Mouse (Mus musculus) brown adipose tissue, adult 24 weeks (tissue): ENCODE results near the gene Ralgds. TPM values are rescaled to one million over a fixed set of nuclear protein-coding genes. Genes with fewer than 3 reads are reported as not detected.

Source experiments
- H3K27ac ChIP-seq: fragments of 200-500 bp; replicated peaks from 2 replicates; pipeline ENCODE4 v1.5.1; 2012; ENCODE audit warnings: low read depth, mild to moderate bottlenecking, low read length
- H3K4me1 ChIP-seq: fragments of 200-500 bp; 2 replicates; pipeline ENCODE4 v1.6.1; 2012; ENCODE audit warnings: low read length, mixed read lengths; ENCODE audit not compliant: control insufficient read depth, insufficient read depth, insufficient read length
- H3K4me3 ChIP-seq: fragments of 200-500 bp; 2 replicates; pipeline ENCODE4 v1.5.1; 2012; ENCODE audit warnings: low read depth, mild to moderate bottlenecking, low read length, moderate library complexity; ENCODE audit not compliant: insufficient read depth
- polyA plus RNA-seq: library from polyadenylated mRNA; stranded (reverse); fragments of >200 nt; gene quantifications from 2 replicates; pipeline ENCODE4 v1.2.4, GENCODE M21; 2012; ENCODE audit not compliant: missing spikeins, insufficient read depth, insufficient read length

Gene Ralgds
- polyA plus RNA-seq, 1 experiment = 6.1 TPM

DNA sequence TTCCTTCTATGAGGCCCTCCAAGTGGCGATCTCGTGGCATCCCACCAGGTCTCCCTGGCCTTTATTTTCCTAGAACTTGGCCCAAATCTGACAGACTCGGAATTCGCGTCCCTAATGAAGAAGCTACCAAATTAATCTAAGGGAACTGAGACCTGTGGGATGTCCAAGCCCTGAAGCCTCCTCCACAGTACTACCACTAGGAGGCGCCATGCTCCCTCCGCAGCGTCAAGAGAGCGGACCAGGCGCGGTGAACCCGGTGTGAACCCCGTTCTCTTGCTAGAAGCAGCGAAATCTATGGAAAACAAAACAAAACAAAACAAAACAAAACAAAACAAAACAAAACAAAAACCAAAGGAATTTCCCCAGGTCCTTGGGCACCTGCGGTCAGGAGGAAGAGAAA lies 79.9 kb downstream of the Ralgds start:
- Histone ChIP-seq H3K4me1 (no peaks in the 10 kb centered on the region), H3K4me3 (no peak overlapping the region), H3K27ac (no peak overlapping the region)

DNA sequence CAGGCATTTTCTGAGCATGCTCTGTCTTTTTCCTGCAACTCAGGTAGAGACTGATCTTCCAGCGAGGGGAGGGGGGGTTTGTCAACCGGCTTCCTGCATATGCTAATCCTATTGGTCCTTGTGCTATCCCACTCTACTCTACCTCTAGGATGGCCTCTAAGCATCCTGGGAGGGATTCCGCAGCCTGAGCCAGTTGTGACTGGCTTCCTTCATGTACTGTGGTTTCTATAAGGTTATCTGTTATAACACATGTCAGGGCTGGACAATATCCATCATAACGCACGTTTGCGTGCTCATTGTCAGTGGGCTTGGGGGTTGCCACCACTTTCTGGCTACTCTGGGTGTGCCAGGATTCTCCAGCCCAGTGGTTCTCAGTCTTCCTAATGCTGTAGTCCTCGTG lies 83.1 kb downstream of the Ralgds start:
- no peak overlapping the region for H3K27ac ChIP-seq
- H3K4me3 ChIP-seq = no peak overlapping the region
- H3K4me1 ChIP-seq = no peaks in the 10 kb centered on the region

DNA sequence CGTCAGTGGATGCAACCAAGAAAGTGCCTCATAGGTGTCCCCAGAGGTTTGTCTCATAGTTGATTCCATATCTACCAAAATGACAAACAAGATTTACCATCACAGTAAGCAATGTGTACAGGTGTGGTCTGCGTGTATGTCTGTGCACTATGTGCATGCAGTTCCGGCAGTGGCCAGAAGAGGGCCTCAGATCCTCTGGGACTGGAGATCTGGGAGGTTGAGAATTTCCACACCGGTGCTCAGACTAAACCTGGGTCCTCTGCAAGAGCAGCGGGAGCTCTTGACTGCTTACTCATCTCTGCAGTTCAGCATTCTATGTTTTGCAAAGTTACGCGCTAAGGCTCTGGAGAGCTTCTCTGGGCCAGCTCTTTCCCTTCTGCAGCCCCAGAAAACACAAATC lies 84.1 kb downstream of the Ralgds start:
- Histone ChIP-seq H3K27ac (no peak overlapping the region), H3K4me3 (no peak overlapping the region), H3K4me1 (no peaks in the 10 kb centered on the region)

DNA sequence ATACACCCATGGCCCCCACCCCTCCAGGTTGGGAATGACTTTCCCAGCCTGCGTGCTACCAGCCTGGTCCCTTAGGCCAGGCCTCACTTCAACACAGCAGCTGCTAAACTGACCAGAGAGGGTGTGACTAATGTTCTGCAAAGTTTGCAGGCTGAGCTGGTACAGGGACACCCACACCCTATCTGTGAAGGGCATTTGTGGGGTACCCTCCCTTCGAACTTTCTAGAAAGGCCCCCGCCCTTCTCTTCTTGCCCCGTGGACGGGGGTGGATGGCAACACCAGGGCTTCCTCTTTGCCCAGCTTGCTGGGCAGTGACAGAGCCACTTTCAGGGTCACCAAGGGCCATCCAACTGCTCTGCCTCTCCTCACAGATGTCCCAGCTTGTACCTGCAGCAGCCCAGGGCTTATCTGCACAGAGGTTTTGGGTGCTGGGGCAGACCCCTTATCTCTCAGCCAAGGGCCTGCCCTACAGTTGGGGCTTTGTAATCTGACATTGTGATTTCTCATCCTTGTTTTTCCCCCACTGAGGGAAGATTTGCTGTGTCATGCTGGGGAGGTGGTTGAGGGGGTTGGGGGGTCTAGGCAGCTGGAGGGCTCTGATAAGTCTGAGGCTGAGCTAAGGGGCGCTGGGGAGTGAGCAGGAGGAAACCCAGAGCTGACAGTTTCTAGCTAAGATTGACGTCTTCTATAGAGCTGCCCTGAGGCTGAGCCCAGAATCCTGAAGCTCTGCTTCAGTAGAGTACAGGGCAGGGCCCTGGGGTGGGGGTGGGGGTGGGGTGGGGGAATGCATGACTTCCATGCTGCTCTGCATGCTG lies 85.0 kb downstream of the Ralgds start:
- H3K4me3 ChIP-seq = no peak overlapping the region
- H3K27ac ChIP-seq = no peak overlapping the region
- no peaks in the 10 kb centered on the region for H3K4me1 ChIP-seq

DNA sequence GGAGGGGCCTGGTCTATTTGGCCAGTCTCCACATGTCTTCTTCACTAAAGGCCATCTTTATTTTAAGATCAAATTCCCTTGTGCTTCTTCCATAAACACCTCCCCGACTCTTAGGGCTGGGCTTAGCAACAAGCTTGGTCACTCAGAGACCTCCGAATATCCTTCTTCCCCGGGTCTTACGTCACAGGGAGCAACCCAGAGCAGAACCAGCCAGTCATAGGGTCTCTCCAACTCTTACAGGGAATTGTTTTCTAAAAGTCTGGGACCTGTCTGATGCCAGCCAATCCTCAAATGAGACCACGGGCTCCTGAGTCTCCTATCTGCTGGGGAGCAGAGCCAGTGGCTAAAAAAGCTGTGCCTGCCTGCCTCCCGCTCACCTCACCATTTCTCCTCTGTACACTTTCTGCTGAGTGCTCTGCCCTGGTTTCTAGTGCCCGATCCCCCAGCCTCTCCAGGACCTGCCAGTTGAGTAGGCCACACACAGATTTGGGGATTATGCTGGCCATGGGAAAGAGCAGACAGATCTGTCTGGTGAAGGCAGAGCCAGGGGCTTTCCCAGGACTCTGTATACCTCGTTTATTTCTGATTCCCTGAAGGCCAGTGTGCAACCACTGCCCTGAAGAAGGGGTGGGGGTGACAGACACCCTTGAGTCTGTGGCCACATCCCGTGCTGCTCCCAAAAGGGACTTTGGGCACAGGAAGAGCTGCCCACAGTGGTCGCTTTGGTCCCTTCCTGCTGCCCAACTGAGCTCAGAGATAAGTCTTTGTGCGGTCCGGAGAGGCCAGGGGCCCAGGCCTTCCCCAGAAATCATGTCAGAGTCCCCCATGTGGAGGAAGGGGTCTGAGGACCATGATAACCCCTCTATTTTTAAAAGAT lies 86.0 kb downstream of the Ralgds start:
- Histone ChIP-seq H3K27ac (no peak overlapping the region), H3K4me1 (no peaks in the 10 kb centered on the region), H3K4me3 (no peak overlapping the region)

DNA sequence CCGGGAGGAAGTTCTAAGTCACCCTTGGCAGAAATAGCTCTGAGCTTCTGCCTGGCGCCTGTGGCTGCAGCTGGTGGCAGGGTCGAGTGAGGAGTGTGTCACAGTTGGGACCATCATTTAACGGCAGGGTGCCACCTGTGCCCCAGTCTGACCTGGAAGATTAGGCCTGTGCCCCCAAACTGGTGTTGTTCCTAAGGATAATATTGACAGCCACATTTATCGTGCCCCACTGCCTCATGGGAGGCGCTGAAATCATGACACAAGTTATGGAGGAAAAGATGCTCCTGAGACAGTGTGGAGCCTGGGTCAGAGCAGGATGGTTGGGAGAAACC lies 86.6 kb downstream of the Ralgds start:
- Histone ChIP-seq H3K4me3 (no peak overlapping the region), H3K27ac (no peak overlapping the region), H3K4me1 (no peaks in the 10 kb centered on the region)

DNA sequence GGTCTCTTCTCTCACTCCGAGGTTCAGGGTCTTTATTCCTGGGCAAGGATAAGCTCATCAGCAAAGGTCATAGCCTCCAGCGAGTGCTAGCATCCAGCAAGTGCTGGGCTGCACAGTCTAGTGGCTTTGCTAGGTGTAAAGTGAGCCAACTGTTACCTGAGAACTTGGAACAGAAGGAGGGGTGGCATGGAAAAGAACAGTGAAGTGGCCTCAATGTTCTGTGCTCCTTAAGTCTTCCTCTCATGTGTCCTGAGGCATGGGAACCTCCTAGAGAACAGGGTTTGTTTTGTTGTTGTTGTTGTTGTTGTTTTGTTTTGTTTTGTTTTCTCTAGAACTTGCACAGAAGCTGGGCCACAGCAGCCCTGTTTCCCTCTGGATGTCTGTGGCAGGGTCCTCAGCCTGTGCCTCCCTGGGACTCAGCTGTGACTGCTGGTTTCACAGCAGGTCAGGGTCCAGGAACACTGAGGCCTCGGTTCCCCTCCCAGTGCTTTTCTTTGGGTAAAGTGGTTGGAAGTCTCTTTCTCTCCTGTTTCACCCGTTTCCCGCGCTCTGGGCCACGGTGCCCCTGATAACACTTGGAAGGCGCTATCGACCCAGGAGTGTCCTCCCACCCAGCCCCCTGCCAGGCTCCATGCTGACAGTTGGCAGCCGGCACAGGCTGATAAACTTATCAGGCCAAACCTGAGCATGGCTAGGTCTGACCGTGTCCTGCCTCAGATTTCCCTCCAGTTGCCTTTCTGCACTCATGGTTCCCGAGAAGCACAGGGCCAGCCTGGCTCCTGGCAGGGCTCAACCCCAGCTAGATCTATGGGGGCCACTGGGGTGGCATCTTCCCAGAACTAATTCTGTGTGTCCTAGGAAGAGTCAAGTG lies 89.0 kb downstream of the Ralgds start:
- Histone ChIP-seq H3K4me1 (no peaks in the 10 kb centered on the region), H3K4me3 (no peak overlapping the region), H3K27ac (no peak overlapping the region)

Other genes with a start within 250 kb of the Ralgds start
- gene Ppp1r26, start 66.3 kb upstream of the Ralgds start, polyA plus RNA-seq = not detected in 2 replicates
- 1.9 TPM in 1 of 2 replicates, not detected in the other for gene 1700007K13Rik, start 46.8 kb upstream of the Ralgds start, polyA plus RNA-seq
- 71.5 and 85.2 TPM in 2 replicates for gene Mrps2, start 45.1 kb upstream of the Ralgds start, polyA plus RNA-seq
- gene Gbgt1, start 16.2 kb upstream of the Ralgds start, polyA plus RNA-seq = not detected in 2 replicates
- not detected in 2 replicates for gene Gm10134, start 7.0 kb upstream of the Ralgds start, polyA plus RNA-seq
- not detected in 2 replicates for gene Cel, start 50.3 kb downstream of the Ralgds start, polyA plus RNA-seq
- 5.2 and 6.9 TPM in 2 replicates for gene Gtf3c5, start 70.6 kb downstream of the Ralgds start, polyA plus RNA-seq
- gene Gfi1b, start 108.9 kb downstream of the Ralgds start, polyA plus RNA-seq = not detected in 2 replicates
- 5.0 TPM in 2 replicates for gene Tsc1, start 128.1 kb downstream of the Ralgds start, polyA plus RNA-seq
- not detected in 2 replicates for gene Spaca9, start 186.6 kb downstream of the Ralgds start, polyA plus RNA-seq
- not detected in 2 replicates for gene Ak8, start 187.0 kb downstream of the Ralgds start, polyA plus RNA-seq